Mouse (Mus musculus) lung, postnatal 0 days (tissue): ENCODE results near the gene Ptgir.

ENCODE experiments used
- CTCF ChIP-seq: IDR thresholded peaks from 2 replicates; pipeline ENCODE4 v1.5.1; 2016; ENCODE audit warnings: antibody characterized with exemption, mild to moderate bottlenecking
- EP300 ChIP-seq: IDR thresholded peaks from 2 replicates; pipeline ENCODE4 v1.6.1; 2016; ENCODE audit warnings: antibody characterized with exemption, mild to moderate bottlenecking, control low read depth

- no peak for TF ChIP-seq CTCF
- no peak for TF ChIP-seq EP300
These were observed 12.4 kb downstream of the Ptgir start for GRCm38 (mm10) chr7:16918670-16919069.
